In genomic region chr16:9672390-9672789, GRCm38 (mm10) we compare ENCODE assay signal across 17 mouse cellular contexts.
A peak's percentile ranks its signal among the peaks of the same experiment; 100 is the strongest.
DNase-seq lines count a peak whose midpoint lies in the region; ATAC-seq and TF ChIP-seq lines count a peak whose summit lies in the region.
"Had no signal": no experiment of that assay in that cellular context is flagged by ENCODE, and none has a peak within 500 bp of the region (broad histone marks: within the 10 kb centered on the region; RNA-seq: fewer than 3 reads in every experiment).

No protein-coding gene starts in this region.

- H3K36me3 ChIP-seq in forebrain, embryonic 12.5 days (replicated peaks): no peaks in the 10 kb centered on the region
- no peaks in the 10 kb centered on the region for H3K36me3 ChIP-seq in forebrain, embryonic 16.5 days (ENCODE audit: control insufficient read depth, insufficient read depth)
- H3K36me3 ChIP-seq in midbrain, embryonic 14.5 days (ENCODE audit: control insufficient read depth, insufficient read depth, low read length): no peaks in the 10 kb centered on the region
- H3K36me3 ChIP-seq: heart, embryonic 10.5 days; limb, embryonic 12.5 days had no signal

- H3K9ac ChIP-seq in forebrain, embryonic 12.5 days: no peak overlapping the region
- H3K9ac ChIP-seq in forebrain, embryonic 16.5 days (replicated peaks; ENCODE audit: low read depth, low read length): no peak overlapping the region
- no peak overlapping the region for H3K9ac ChIP-seq in midbrain, embryonic 14.5 days (replicated peaks; ENCODE audit: low read length)
- H3K9ac ChIP-seq: limb, embryonic 12.5 days had no signal

- 74% methylated on average over 2 of the region's 2 CpGs for WGBS in forebrain, embryonic 12.5 days
- WGBS in forebrain, embryonic 16.5 days: 62% methylated on average over 2 of the region's 2 CpGs
- 13% methylated on average over 2 of the region's 2 CpGs for WGBS in midbrain, embryonic 14.5 days

- no peak overlapping the region for H3K4me3 ChIP-seq in layer of hippocampus, adult 2 months
- no peak overlapping the region for H3K4me3 ChIP-seq in forebrain, embryonic 12.5 days (replicated peaks)
- no peak overlapping the region for H3K4me3 ChIP-seq in forebrain, embryonic 16.5 days (replicated peaks; ENCODE audit: low read length)
- no peak overlapping the region for H3K4me3 ChIP-seq in midbrain, embryonic 14.5 days (replicated peaks; ENCODE audit: low read depth, low read length)
- H3K4me3 ChIP-seq: heart, embryonic 10.5 days; limb, embryonic 12.5 days had no signal

- peak overlapping the region; percentile 77 for H3K27ac ChIP-seq in layer of hippocampus, adult 2 months
- no peak overlapping the region for H3K27ac ChIP-seq in forebrain, embryonic 12.5 days
- no peak overlapping the region for H3K27ac ChIP-seq in forebrain, embryonic 16.5 days (ENCODE audit: low read length)
- peak overlapping the region; percentile 37; the same call in 1 of the 2 replicates for H3K27ac ChIP-seq in midbrain, embryonic 14.5 days (replicated peaks; ENCODE audit: low read depth, low read length)
- H3K27ac ChIP-seq: heart, embryonic 10.5 days; limb, embryonic 12.5 days had no signal

- H3K27me3 ChIP-seq in forebrain, embryonic 12.5 days: no peaks in the 10 kb centered on the region
- H3K27me3 ChIP-seq in forebrain, embryonic 16.5 days (replicated peaks; ENCODE audit: control insufficient read depth, insufficient read depth, low read length): no peaks in the 10 kb centered on the region
- H3K27me3 ChIP-seq in midbrain, embryonic 14.5 days (ENCODE audit: control insufficient read depth, insufficient read depth, low read length): no peaks in the 10 kb centered on the region
- H3K27me3 ChIP-seq: limb, embryonic 12.5 days had no signal

- TF ChIP-seq CTCF in layer of hippocampus, adult 2 months (conservative IDR thresholded peaks at IDR 0.05): no peak

- H3K4me2 ChIP-seq in forebrain, embryonic 12.5 days: no peak overlapping the region
- H3K4me2 ChIP-seq in forebrain, embryonic 16.5 days (ENCODE audit: low read length): no peak overlapping the region
- no peak overlapping the region for H3K4me2 ChIP-seq in midbrain, embryonic 14.5 days (ENCODE audit: low read length)
- H3K4me2 ChIP-seq: limb, embryonic 12.5 days had no signal

- H3K4me1 ChIP-seq in forebrain, embryonic 12.5 days: peaks cover 11% of the 10 kb centered on the region
- H3K4me1 ChIP-seq in forebrain, embryonic 16.5 days (replicated peaks; ENCODE audit: control insufficient read depth, insufficient read depth, low read length): peaks cover 11% of the 10 kb centered on the region
- H3K4me1 ChIP-seq in midbrain, embryonic 14.5 days (ENCODE audit: control insufficient read depth, insufficient read depth, low read length): peaks cover 20% of the 10 kb centered on the region
- H3K4me1 ChIP-seq: limb, embryonic 12.5 days had no signal

- H3K9me3 ChIP-seq in forebrain, embryonic 12.5 days: no peaks in the 10 kb centered on the region
- H3K9me3 ChIP-seq in forebrain, embryonic 16.5 days (ENCODE audit: control insufficient read depth, low read length): no peaks in the 10 kb centered on the region
- H3K9me3 ChIP-seq in midbrain, embryonic 14.5 days (ENCODE audit: control insufficient read depth, low read length): no peaks in the 10 kb centered on the region
- H3K9me3 ChIP-seq: heart, embryonic 10.5 days; limb, embryonic 12.5 days had no signal

- no peak for DNase-seq in layer of hippocampus, adult 2 months (ENCODE audit: low spot score in 2 of 2)
- DNase-seq in layer of hippocampus, postnatal 36 days: no peak
- peak; percentile 60 for DNase-seq in midbrain, embryonic 14.5 days
- DNase-seq in adipocyte (ENCODE audit: low spot score): no peak
- DNase-seq in right cerebral cortex, postnatal 25 days: no peak
- DNase-seq: cerebellum, adult 11 months; gastrocnemius, postnatal 36 days; heart, postnatal 14 days; kidney, adult 11 months; kidney, postnatal 14 days; lung, adult 18-20 months; lung, postnatal 4 days; thymus, adult 2 months had no signal

- peak; percentile 77; the same call in 1 of the 2 replicates for ATAC-seq in forebrain, embryonic 12.5 days (ENCODE audit: low FRiP score)
- peak; percentile 90 for ATAC-seq in forebrain, embryonic 16.5 days
- ATAC-seq in midbrain, embryonic 14.5 days (ENCODE audit: low FRiP score, low TSS enrichment): peak; percentile 81; the same call in 1 of the 2 replicates

Comparison
In these comparisons a context has a peak if more than half of its experiments do, and no peak if none do; other contexts are left out.
1. H3K27ac ChIP-seq: peak in layer of hippocampus, adult 2 months (single experiment) and midbrain, embryonic 14.5 days (single experiment); none in forebrain, embryonic 12.5 days (single experiment) and forebrain, embryonic 16.5 days (single experiment).
2. Peak in every context shown above with its lines, with median percentiles within 50 percentile points of each other: ATAC-seq.